Mouse (Mus musculus) brain, embryonic 18.5 days (tissue): Measurements from ENCODE around the gene Afg1l.

Source experiments
- DNase-seq: peaks from one replicate; pipeline ENCODE4 v3.0.0-alpha.2; 2012; ENCODE audit warnings: low read depth, low spot score

The Afg1l gene

DNA sequence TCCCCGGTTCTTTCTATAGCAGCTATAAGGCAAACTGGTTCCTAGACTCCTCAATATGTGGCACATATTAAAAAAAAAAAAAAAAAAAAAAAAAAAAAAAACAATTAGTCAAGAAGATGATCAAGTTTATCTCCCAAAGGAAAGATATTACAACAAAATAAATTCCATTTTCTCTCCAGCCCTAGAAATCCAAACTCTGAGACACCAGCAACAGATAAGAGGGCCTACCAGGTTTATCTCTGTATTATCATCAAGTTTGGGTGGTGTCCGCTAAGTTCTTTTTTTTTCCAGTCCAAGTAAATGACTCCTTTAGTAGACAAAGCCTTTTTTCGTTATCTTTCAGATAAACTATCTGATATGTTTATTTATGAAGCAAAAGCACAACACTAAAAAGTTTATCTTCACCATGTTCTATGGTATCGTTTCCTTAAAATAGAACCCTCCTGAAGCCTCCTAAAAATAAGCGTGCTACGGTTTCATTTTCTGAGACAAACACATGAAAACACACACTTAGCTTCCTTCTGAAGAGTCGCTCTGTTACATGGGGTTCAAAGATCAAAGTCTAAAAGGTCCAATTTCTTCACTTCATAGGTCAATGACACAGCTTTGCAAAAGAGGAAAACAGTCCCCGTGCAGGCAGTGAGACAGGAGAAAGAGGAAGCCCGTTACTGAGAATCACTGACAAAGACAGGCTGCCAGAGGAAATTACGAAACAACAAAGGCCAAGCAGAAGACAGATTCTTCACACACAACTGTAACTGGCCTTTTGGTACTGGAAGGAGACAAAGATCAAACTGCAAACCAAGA lies 207.9 kb downstream of the Afg1l start:
- no peak for DNase-seq

DNA sequence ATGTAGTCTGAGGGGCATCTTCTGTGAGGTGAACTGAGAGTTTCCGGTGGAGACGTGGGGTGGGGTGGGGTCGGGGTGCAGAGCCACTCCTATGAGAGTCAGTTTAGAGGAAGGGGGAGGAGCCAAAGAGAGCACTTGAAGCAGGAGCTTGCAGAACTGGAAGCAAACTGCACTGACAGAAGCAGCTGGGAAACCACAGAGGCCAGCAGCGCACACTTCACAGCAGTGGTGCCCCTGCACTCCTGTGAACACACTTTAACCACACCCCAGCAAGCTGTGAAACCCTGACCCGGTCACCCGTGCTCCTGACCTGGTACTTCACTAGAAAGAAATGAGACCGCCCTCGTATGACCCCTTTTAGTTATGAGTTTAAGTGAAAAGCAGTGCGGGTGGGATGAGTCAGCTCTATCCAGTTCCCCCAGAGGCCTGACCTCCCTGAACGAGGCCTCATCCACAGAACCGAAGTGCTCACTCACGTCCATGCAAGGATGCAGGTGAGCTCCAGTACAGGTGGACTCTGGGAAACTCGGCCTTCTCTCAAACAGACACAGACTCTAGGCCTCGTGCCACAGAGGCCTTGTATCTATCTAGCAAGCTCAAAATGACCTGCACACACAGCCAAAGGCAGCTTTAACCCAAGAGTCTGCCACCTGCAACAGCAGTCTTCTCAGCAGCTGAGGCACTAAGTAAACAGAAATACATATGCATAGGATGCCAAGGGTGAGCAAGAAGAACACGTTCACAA lies 208.9 kb downstream of the Afg1l start:
- DNase-seq: no peak

DNA sequence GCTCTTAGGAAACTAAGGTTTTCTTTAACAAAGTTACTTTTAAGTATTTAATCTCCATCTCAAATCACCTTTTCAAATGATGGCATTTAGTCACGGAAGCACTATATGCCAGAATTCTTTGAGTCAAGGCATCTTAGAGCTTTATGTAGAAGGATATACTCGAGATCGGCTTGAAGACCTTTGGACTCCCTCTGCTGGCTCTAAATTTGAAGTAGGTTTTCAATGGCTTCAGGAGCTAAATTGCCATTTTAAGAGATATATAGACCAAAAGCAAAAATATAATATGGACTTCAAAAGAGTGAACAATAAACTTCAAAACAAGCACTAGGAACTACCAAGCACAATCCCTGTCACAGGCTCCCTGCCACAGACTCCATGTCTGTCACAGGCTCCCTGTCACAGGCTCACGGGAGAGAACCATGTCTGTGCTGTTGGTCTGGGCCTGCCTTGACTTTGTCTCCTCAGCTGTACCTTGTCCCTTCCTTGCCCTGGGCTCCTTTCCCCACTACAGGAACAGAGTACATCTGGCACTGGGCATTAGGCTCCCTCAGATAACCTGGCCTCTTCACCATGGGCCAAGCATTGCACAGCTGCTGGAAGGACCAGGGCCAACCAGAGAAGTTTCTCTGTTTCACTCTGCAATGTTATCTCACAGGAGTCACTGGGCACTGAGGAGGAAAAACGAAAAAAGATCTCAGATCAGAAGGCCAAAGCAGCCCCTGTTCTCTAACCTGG lies 210.4 kb downstream of the Afg1l start:
- no peak for DNase-seq

DNA sequence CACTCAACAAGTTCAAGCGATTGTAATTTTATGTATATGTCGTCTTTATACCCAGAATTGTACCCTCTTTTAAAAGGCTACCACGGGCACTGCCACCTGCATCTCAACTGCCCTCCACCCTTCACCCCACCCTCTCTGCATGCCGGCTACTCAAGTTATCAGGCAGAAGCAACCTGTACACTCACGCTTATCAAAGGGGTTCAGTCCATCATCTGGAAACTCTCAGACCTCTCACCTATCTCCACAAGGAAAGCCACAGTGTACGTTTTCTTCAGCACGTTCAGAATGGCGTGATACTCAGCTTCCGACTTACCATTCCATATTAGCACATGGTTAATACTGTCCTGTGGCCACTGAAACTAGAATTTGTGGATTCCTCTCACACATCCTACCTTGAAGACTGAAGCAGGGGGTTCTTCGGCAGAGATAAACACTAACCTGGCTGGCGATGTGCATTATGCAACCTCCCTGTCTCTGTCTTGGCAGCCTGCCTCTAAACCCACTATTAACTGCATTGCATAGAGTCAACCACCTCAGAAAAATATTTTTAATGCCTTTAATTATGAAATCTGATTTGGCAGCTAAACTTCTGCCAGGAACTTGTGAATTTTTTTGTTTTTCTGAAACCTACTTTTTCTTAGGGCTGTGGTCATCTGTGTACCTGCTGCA lies 213.2 kb downstream of the Afg1l start:
- DNase-seq: no peak

DNA sequence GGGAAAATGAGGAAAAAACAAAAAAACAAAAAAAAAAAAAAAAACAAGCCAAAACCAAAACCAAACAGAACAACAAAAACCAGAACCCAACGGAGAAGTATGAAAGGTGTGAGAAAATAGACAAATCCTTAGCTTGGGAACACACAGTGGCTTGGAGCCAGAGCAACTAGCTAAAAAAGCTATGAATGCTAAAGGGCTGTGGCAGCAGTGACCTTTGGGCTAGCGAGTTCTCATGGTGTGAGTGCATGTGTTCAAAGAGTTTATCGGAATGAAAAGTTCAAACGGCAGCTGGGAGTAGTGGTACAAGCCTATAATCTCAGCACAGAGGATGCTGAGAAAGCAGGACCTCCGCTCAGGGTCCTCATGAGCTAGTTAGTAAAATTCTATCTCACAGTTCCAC lies 214.2 kb downstream of the Afg1l start:
- no peak for DNase-seq

DNA sequence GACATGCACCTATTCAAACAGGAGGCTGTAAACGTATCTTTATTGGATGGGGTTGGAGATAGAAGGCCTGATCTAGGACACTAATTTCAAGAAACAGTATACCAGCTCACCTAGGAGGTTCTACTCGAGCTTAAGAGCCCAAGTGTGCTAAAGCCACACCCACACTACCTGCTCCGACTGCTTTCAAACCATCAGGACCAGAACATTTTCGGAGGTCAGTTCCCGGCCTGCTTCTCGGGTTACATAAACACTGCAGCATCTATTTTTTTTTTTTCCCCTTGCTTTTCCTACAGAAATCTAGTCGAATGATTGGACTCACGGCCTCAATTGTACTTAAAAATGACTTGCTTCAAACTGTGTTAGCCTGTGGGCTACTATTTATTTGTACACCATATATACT lies 214.7 kb downstream of the Afg1l start:
- DNase-seq: no peak
